Comparison of ENCODE assay signal across 9 mouse cellular contexts in the genomic region with DNA sequence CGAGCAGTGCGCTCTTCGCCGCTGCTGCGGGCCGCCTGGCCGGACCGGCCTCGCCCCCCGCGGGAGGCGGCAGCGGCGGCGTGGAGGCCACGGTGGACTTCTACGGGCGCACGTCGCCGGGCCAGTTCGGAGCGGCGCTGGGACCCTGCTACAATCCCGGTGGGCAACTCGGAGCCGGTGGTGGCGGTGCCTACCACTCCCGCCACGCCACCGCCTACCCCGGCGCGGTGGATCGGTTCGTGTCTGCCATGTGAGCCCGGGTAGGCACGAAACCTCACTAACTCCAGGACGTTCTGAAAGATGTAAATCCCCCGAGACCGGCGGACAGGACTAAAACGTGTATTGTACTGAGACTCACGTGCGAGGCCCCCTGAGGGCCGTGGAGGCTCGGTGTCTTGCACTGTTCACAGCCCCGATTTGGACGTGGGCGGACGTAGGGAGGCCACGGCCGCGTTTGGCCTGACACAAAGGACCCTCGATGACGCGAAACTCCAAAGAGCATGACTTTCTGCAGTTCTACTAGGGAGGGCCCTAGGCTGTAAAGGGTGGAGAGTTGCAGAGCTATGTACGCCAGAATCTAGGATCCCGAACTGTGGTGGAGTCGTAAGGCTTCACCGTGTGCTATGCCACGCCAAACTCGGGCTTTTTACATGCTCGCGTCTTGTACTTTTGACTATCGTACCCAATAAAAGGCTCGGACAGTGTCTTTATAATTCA. TPM values are rescaled to one million over a fixed set of nuclear protein-coding genes. Genes with fewer than 3 reads are reported as not detected.
DNase-seq lines count a peak whose midpoint lies in the region; ATAC-seq and TF ChIP-seq lines count a peak whose summit lies in the region.
"Had no signal": no experiment of that assay in that cellular context is flagged by ENCODE, and none has a peak within 500 bp of the region (broad histone marks: within the 10 kb centered on the region; RNA-seq: fewer than 3 reads in every experiment).

No protein-coding gene starts in this region.

- H3K27me3 ChIP-seq in hindbrain, embryonic 15.5 days, result peaks cover 96% of the 10 kb centered on the region
- peaks cover 64% of the 10 kb centered on the region for H3K27me3 ChIP-seq in midbrain, embryonic 16.5 days (ENCODE audit: control insufficient read depth, insufficient read depth, low read depth, low read length)

- H3K27ac ChIP-seq in hindbrain, embryonic 15.5 days (replicated peaks), result no peak overlapping the region
- H3K27ac ChIP-seq in midbrain, embryonic 16.5 days (ENCODE audit: low read length), result no peak overlapping the region

- no peak for TF ChIP-seq POLR2A in brain, embryonic 14.5 days (IDR thresholded peaks at IDR 0.05; ENCODE audit: borderline replicate concordance, extremely low read depth, insufficient read depth, insufficient read length, poor library complexity, severe bottlenecking)

- peak overlapping the region; percentile 56 for H3K4me2 ChIP-seq in hindbrain, embryonic 15.5 days
- H3K4me2 ChIP-seq in midbrain, embryonic 16.5 days (ENCODE audit: low read length), result no peak overlapping the region; the same call in 1 of the 2 replicates

- H3K4me1 ChIP-seq in hindbrain, embryonic 15.5 days (replicated peaks), result peaks cover 18% of the 10 kb centered on the region
- H3K4me1 ChIP-seq in midbrain, embryonic 16.5 days (ENCODE audit: control insufficient read depth, insufficient read depth, low read length), result peaks cover 5% of the 10 kb centered on the region

- no peaks in the 10 kb centered on the region for H3K36me3 ChIP-seq in hindbrain, embryonic 15.5 days
- no peaks in the 10 kb centered on the region for H3K36me3 ChIP-seq in midbrain, embryonic 16.5 days (ENCODE audit: control insufficient read depth, insufficient read depth, low read length)

- TF ChIP-seq CTCF in brain, embryonic 14.5 days (IDR thresholded peaks at IDR 0.05; ENCODE audit: borderline replicate concordance, extremely low read depth, insufficient read depth, insufficient read length), result no peak

- no peak for ATAC-seq in hindbrain, embryonic 15.5 days (ENCODE audit: low FRiP score, low read depth)
- ATAC-seq in midbrain, embryonic 16.5 days, result no peak
- ATAC-seq in cerebellum, adult (ENCODE audit: insufficient number of reproducible peaks, low FRiP score, low TSS enrichment), result no peak

- no peak overlapping the region for H3K9ac ChIP-seq in hindbrain, embryonic 15.5 days
- no peak overlapping the region for H3K9ac ChIP-seq in midbrain, embryonic 16.5 days (ENCODE audit: low read depth, low read length)

- peak overlapping the region; percentile 40; the same call in 1 of the 2 replicates for H3K4me3 ChIP-seq in hindbrain, embryonic 15.5 days
- peak overlapping the region; percentile 41; the same call in 1 of the 2 replicates for H3K4me3 ChIP-seq in midbrain, embryonic 16.5 days (ENCODE audit: low read depth, low read length)

- WGBS in hindbrain, embryonic 15.5 days, result 2% methylated on average over 67 of the region's 67 CpGs
- WGBS in midbrain, embryonic 16.5 days, result 1% methylated on average over 60 of the region's 67 CpGs

- no peaks in the 10 kb centered on the region for H3K9me3 ChIP-seq in hindbrain, embryonic 15.5 days
- no peaks in the 10 kb centered on the region for H3K9me3 ChIP-seq in midbrain, embryonic 16.5 days (replicated peaks; ENCODE audit: control insufficient read depth, low read length, poor library complexity, severe bottlenecking)

- DNase-seq in kidney, adult 18-20 months, result peak; percentile 10
- no peak for DNase-seq in kidney, postnatal 10 days
- peak; percentile 23 for DNase-seq in brain, embryonic 14.5 days (ENCODE audit: low read depth)
- DNase-seq in adrenal gland, adult 2 months, result no peak
- no peak for DNase-seq in cerebellum, postnatal 14 days
- DNase-seq: right cerebral cortex, postnatal 4 days had no signal

RNA-seq across cellular contexts. Expression of gene Foxe1, which starts 1.8 kb away (rescaled TPM):
- polyA plus RNA-seq in brain, embryonic 14.5 days (2012; rRNA removed), result 0.03 TPM in 1 of 2 replicates, not detected in the other
- not detected in 2 replicates for polyA plus RNA-seq in hindbrain, embryonic 15.5 days (2015; fragmentation: Nextera tagmentation; extraction: Ambion mirVana)
- not detected in 2 replicates for polyA plus RNA-seq in midbrain, embryonic 16.5 days (2015; fragmentation: Nextera tagmentation; extraction: Ambion mirVana)
- total RNA-seq in adrenal gland, adult 2 months (2021), result not detected
- 0.42 and 0.44 TPM in 2 replicates for polyA plus RNA-seq in adrenal gland, adult 2 months (2012; rRNA removed)

RNA-seq across cellular contexts. Expression of gene Trmo, which starts 44.0 kb away (rescaled TPM):
- 8.1 and 9.8 TPM in 2 replicates for polyA plus RNA-seq in brain, embryonic 14.5 days (2012; rRNA removed)
- 8.5 and 9.7 TPM in 2 replicates for polyA plus RNA-seq in hindbrain, embryonic 15.5 days (2015; fragmentation: Nextera tagmentation; extraction: Ambion mirVana)
- 8.6 and 9.0 TPM in 2 replicates for polyA plus RNA-seq in midbrain, embryonic 16.5 days (2015; fragmentation: Nextera tagmentation; extraction: Ambion mirVana)
- 1 to 10 TPM; 4.8 to 7.1 TPM for total RNA-seq in adrenal gland, adult 2 months (2021)
- polyA plus RNA-seq in adrenal gland, adult 2 months (2012; rRNA removed), result 2.5 and 4.3 TPM in 2 replicates

Comparison
In these comparisons a context has a peak if more than half of its experiments do, and no peak if none do; other contexts are left out.
1. DNase-seq: peak in kidney, adult 18-20 months (single experiment) and brain, embryonic 14.5 days (single experiment); none in kidney, postnatal 10 days (single experiment), adrenal gland, adult 2 months (single experiment) and cerebellum, postnatal 14 days (0 of 2).